Mouse (Mus musculus) neutrophil, adult 83 days (primary cell): Measurements from ENCODE around the gene Polr3gl. TPM values are rescaled to one million over a fixed set of nuclear protein-coding genes. Genes with fewer than 3 reads are reported as not detected.

Experiments used
- total RNA-seq, 2 experiments: library from RNA; stranded (reverse); gene quantifications; one replicate each; pipeline ENCODE4 v1.2.4; 2023

Polr3gl gene
- 10 to 100 TPM; 14.2 to 18.0 TPM for total RNA-seq

DNA sequence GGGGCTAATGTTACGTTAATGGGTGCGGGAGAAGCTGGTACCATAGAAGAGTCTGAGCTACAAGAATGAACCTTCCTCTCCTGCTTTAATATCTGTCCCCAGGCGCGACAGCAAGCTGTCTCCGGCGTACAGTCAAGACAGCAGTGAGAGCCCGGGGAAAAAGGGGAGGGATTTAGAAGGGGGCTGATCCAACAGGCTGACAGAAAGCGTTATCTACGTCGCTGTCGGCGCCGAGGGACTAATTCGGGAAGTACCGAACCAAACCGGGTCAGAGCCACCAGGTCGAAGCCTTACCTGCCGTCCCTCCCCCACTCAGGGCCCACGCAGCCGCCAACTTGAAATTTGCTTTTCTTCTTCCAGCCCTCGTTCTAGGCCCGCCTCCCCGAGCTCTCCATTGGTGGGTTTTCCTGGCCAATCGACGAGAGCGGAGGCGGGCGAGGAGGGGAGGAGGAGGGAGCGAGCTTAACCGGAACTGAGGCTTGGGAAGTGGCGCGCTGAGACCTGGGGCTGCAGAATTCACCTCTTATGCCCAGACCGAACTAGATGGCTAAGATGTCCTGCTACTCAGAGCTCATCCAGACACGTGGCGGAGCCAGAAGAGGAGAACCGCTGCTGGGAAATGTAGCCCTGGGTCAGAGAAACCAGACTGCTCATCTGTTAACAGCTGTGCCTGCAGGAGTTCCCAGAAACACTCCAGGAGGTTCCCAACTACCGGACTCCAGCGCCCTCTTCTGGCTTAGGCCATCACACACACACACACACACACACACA lies at the start of gene Polr3gl:
Gene Polr3gl (minus strand): TSS at position 392 of the 771 bp plus-strand sequence.

GRCm38 (mm10) chr3:96634928-96635879 lies 41.2 kb upstream of the Polr3gl start, which contains the start of the genes Pex11b and Gm42957:
Gene Pex11b (plus strand): TSS chr3:96635376.
Gene Gm42957 (plus strand): TSS chr3:96635474.

DNA sequence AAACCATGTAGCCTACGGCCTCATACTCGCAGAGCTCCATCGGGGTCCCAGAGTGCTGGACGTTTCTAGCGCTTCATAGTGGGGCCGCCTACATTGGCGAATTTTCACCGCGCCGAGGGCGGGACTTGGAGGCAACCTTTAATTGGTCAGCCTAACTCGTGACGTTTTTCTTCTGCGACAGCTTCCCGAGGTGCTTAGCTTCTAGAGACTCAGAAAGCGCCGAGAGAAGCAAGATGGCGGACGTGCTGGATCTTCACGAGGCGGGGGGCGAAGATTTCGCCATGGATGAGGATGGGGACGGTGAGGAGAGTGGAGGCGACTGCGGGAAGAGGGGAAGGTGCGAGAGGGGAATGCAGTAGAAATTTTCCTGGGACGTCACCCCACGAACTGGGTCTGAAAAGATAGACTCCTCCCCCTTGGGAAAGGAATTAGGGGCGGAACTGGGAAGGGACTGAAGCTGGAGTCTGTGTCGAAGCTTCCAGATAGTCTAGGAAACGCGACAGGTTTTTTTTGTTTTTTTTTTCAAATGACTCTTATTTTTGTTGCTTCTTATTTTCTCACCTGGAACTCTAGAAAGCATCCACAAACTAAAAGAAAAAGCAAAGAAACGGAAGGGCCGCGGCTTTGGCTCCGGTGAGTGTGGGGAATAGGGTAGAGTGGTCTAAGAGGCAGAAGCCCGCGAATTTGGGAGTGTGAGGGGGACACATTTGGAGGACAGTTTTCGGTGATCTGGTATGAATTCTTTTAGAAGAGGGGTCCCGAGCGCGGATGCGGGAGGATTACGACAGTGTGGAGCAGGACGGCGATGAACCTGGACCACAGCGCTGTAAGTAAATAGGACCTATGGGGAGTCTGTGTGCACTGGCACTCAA lies 36.0 kb upstream of the Polr3gl start, which contains the start of gene Rbm8a:
Gene Rbm8a (plus strand): TSS at position 205 of the 872 bp plus-strand sequence.

GRCm38 (mm10) chr3:96600639-96601250 lies 6.8 kb upstream of the Polr3gl start, which contains the start of gene Lix1l:
Gene Lix1l (plus strand): TSS chr3:96601149.

DNA sequence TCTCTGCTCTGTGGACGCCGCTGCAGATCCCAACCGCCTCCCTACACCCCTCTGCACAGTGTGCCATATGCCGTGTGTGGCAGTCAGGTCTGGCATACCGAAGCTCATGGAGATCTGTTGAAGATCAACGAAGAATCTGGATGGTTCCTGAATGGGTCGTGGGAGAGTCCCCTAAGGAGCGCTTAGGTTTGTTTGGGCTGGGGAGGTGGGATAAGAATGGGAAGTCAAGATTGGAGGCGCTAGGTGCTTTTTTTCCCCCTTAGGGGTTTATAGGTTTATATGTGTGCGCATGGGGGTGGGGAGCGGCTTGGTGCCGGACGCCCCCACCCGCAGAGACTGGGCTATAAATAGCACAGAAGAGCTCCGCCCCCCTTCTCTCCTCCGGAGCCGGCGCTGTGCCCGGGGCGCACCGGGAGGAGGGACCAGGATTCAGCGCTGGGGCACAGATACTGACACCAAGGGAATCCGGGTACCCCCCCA lies 2.3 kb upstream of the Polr3gl start, which contains the start of gene Ankrd34a:
Gene Ankrd34a (plus strand): TSS at position 409 of the 480 bp plus-strand sequence.

DNA sequence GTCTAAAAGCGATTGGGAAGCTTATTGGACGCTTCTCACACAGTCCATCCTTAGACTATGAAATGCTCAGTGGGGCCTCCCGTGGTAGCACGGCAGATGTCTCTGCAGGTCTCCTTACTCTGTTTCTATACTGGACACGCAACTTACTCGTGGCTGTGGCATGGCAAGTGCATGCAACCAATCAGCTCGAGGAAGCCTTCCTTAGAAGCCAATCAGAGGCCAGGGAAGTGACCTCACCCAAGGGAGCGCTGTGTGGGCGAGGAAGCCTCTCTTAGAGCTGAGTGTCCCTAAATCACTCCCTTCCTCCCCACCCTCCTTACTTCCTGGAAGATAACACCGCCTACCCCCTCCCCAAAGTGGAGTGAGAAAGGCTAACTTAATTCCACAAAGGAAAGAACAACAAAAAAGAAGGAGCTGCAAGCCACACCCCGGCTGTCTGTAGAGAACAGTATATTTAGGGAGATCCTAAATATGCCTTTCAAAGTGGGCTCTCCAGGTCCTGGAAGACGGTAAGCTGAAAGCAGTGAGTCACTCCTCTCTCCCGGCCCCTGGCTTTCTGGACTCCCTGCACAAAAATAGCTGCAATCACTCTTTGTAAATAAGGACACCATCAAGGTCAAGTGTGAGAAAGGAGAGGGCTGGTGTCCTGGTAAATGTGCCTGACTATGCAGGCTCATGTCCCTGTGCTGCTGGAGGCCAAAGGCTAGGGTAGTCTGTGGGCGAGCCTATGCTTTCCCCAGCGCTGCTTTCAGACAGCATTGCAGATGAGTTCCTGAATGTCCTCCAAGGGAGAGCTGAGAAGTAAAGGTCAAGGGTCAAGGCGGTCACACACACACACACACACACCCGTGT lies 17.1 kb downstream of the Polr3gl start, which contains the start of gene Gm16253:
Gene Gm16253 (plus strand): TSS at position 295 of the 852 bp plus-strand sequence.

GRCm38 (mm10) chr3:96557694-96558093 lies 36.3 kb downstream of the Polr3gl start, which contains the start of gene Txnip:
Gene Txnip (plus strand): TSS chr3:96557957.

Other genes starting within 250 kb of the Polr3gl start
- not detected for gene BC107364, start 141.9 kb downstream of the Polr3gl start, total RNA-seq
- gene Hfe2, start 69.0 kb downstream of the Polr3gl start, total RNA-seq = not detected
- gene Txnip, start 36.2 kb downstream of the Polr3gl start, total RNA-seq = 100 to 1,000 TPM; 373 to 405 TPM
- gene Gm16253, start 17.2 kb downstream of the Polr3gl start, total RNA-seq = not detected
- gene Ankrd34a, start 2.5 kb upstream of the Polr3gl start, total RNA-seq = not detected
- gene Lix1l, start 7.0 kb upstream of the Polr3gl start, total RNA-seq = under 1 TPM; 0.68 to 0.73 TPM
- 10 to 100 TPM; 49.4 to 49.5 TPM for gene Rbm8a, start 35.8 kb upstream of the Polr3gl start, total RNA-seq
- 10 to 100 TPM; 12.7 to 14.2 TPM for gene Pex11b, start 41.2 kb upstream of the Polr3gl start, total RNA-seq
- not detected for gene Gm42957, start 41.3 kb upstream of the Polr3gl start, total RNA-seq
- gene Itga10, start 51.4 kb upstream of the Polr3gl start, total RNA-seq = 1 to 10 TPM in 1 of 2 experiments, under 1 TPM in 1; 0.79 to 1.4 TPM
- gene Ankrd35, start 76.0 kb upstream of the Polr3gl start, total RNA-seq = not detected
- 10 to 100 TPM; 38.3 to 43.9 TPM for gene Pias3, start 102.2 kb upstream of the Polr3gl start, total RNA-seq
- 1 to 10 TPM; 1.1 TPM for gene Nudt17, start 114.4 kb upstream of the Polr3gl start, total RNA-seq
- 10 to 100 TPM; 38.8 to 41.8 TPM for gene Polr3c, start 133.4 kb upstream of the Polr3gl start, total RNA-seq
- 10 to 100 TPM; 62.1 to 65.0 TPM for gene Rnf115, start 133.5 kb upstream of the Polr3gl start, total RNA-seq
- gene Pdzk1, start 235.1 kb upstream of the Polr3gl start, total RNA-seq = not detected
- gene Cd160, start 235.2 kb upstream of the Polr3gl start, total RNA-seq = not detected